Mouse (Mus musculus) cortical plate, adult 2 months (tissue): ENCODE results near the gene Prcp. TPM values are rescaled to one million over a fixed set of nuclear protein-coding genes. Genes with fewer than 3 reads are reported as not detected.

Source experiments
- H3K27ac ChIP-seq: fragments of 200-500 bp; 2 replicates; pipeline ENCODE4 v1.5.1; 2012; ENCODE audit warnings: low read length, control low read depth, inconsistent platforms; ENCODE audit not compliant: insufficient read depth
- H3K4me1 ChIP-seq: fragments of 200-500 bp; 2 replicates; pipeline ENCODE4 v1.6.1; 2011; ENCODE audit warnings: low read length; ENCODE audit not compliant: control insufficient read depth, insufficient read depth
- H3K4me3 ChIP-seq: fragments of 200-500 bp; 2 replicates; pipeline ENCODE4 v1.5.1; 2011; ENCODE audit warnings: mild to moderate bottlenecking, low read length, control low read depth; ENCODE audit not compliant: insufficient read depth
- CTCF ChIP-seq: fragments of 200-500 bp; IDR thresholded peaks from 2 replicates; pipeline ENCODE4 v1.5.1; 2011; ENCODE audit warnings: mild to moderate bottlenecking, control low read depth, low read length; ENCODE audit not compliant: insufficient read depth; ENCODE audit errors: extremely low read depth
- POLR2A ChIP-seq: fragments of 200-500 bp; IDR thresholded peaks from 2 replicates; pipeline ENCODE4 v1.6.1; 2011; ENCODE audit warnings: mild to moderate bottlenecking, low read length, control low read depth; ENCODE audit not compliant: insufficient read depth; ENCODE audit errors: extremely low read depth
- polyA plus RNA-seq: library from polyadenylated mRNA; depleted of rRNA; stranded (reverse); fragments of >200 nt; gene quantifications from 2 replicates; pipeline ENCODE4 v1.2.3, GENCODE M21; 2012; rRNA removed

Gene Prcp
- polyA plus RNA-seq, result 11.2 and 11.3 TPM in 2 replicates

- Histone ChIP-seq H3K4me3 (peak within 1 kb of the TSS; percentile 71), H3K4me1 (no peaks in the 10 kb centered on the region; the same call in 1 of the 2 replicates), H3K27ac (peak within 1 kb of the TSS; percentile 91)
- TF ChIP-seq CTCF (peak; percentile 71), POLR2A (peak; percentile 29; the same call in 1 of the 2 replicates)
These were observed at the start of gene Prcp, which contains the start of gene Ddias for GRCm38 (mm10) chr7:92874116-92874675. Gene Prcp, plus strand, starts transcription at chr7:92874470. Gene Ddias, minus strand, starts transcription at chr7:92874247.

DNA sequence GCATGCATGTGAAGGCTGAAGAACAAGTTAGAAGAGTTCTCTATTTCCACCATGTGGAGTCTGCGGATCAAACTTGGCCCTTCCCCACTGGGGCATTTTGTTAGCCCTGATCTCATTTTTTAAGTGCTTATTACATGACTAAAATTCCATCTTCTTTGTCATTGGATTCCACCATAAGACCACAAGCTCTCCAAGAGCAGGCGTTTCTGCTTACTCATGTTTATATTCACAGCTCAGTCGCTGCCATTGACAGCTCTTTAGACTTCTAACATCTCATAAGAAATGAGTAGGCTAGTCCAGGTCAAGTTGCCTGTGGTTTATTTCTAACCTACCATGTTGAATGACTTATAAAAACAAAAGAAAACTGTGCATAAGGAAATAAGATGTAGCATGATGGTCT is 48.0 kb upstream of the Prcp start:
- TF ChIP-seq POLR2A (no peak), CTCF (no peak)
- Histone ChIP-seq H3K4me3 (no peak overlapping the region), H3K4me1 (no peaks in the 10 kb centered on the region; the same call in 1 of the 2 replicates), H3K27ac (no peak overlapping the region)

DNA sequence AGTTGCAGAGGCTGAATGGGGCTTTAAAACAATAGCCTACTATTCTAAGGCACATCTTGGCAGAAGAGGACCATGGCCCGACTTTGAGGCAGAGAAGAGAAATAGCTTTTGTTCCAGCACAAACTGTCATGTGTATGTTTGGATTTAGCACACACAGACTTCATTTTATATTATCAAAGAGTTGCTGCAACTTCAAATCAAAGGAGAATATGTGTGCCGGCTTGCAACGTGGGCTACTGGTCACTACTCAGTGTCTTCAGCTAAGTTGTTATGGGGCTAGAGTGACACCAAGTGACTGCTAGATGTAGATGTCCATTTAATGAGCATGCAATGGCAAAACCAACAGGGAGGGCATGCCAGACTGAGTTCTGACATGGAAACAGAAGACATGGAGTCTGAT is 46.3 kb upstream of the Prcp start:
- Histone ChIP-seq H3K4me3 (no peak overlapping the region), H3K4me1 (no peaks in the 10 kb centered on the region), H3K27ac (no peak overlapping the region)
- TF ChIP-seq POLR2A, result no peak
- TF ChIP-seq CTCF, result peak; percentile 40; the same call in 1 of the 2 replicates

DNA sequence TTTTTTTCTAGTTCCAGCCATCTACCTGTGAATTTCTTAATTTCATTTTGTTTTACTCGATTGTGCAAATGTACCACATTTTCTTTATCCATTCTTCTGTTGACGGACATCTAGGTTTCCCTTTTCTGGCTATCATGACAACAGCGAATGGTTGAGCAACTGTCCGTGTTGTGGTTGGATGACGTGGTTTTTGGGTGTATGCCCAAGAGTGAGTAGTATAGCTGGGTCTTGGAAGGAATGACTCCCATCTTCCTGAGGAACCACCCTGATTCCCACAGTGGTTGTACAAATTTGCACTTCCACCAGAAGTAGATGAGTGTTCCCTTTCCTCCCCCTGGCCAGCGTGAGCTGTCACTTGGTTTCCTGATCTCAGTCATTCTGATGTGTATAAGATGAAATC is 41.9 kb upstream of the Prcp start:
- peaks cover 2% of the 10 kb centered on the region; the same call in 1 of the 2 replicates for H3K4me1 ChIP-seq
- no peak overlapping the region for H3K27ac ChIP-seq
- TF ChIP-seq CTCF (no peak), POLR2A (no peak)
- H3K4me3 ChIP-seq, result no peak overlapping the region

GRCm38 (mm10) chr7:92834391-92834790 is 39.9 kb upstream of the Prcp start:
- H3K4me1 ChIP-seq, result peaks cover 2% of the 10 kb centered on the region; the same call in 1 of the 2 replicates
- TF ChIP-seq CTCF (no peak), POLR2A (no peak)
- H3K4me3 ChIP-seq, result no peak overlapping the region
- no peak overlapping the region for H3K27ac ChIP-seq

- no peak overlapping the region for H3K27ac ChIP-seq
- no peak overlapping the region for H3K4me3 ChIP-seq
- TF ChIP-seq POLR2A (no peak), CTCF (no peak)
- peaks cover 2% of the 10 kb centered on the region; the same call in 1 of the 2 replicates for H3K4me1 ChIP-seq
These were observed 37.8 kb upstream of the Prcp start for GRCm38 (mm10) chr7:92836447-92836846.

- no peak overlapping the region for H3K4me3 ChIP-seq
- peaks cover 2% of the 10 kb centered on the region; the same call in 1 of the 2 replicates for H3K4me1 ChIP-seq
- 0 out of 2 replicates have a peak overlapping the region, but pooled peaks have one; percentile 25 for H3K27ac ChIP-seq
- TF ChIP-seq CTCF (no peak), POLR2A (no peak)
These were observed 37.0 kb upstream of the Prcp start for GRCm38 (mm10) chr7:92837226-92837625.

GRCm38 (mm10) chr7:92837907-92838306 is 36.4 kb upstream of the Prcp start:
- Histone ChIP-seq H3K27ac (no peak overlapping the region), H3K4me3 (no peak overlapping the region), H3K4me1 (peaks cover 2% of the 10 kb centered on the region; the same call in 1 of the 2 replicates)
- no peak for TF ChIP-seq POLR2A
- TF ChIP-seq CTCF, result 0 out of 2 replicates have a peak, but pooled peaks have one; percentile 19

- TF ChIP-seq CTCF (no peak), POLR2A (no peak)
- H3K4me1 ChIP-seq, result no peaks in the 10 kb centered on the region; the same call in 1 of the 2 replicates
- no peak overlapping the region for H3K4me3 ChIP-seq
- no peak overlapping the region for H3K27ac ChIP-seq
These were observed 32.0 kb upstream of the Prcp start for GRCm38 (mm10) chr7:92842254-92842653.

DNA sequence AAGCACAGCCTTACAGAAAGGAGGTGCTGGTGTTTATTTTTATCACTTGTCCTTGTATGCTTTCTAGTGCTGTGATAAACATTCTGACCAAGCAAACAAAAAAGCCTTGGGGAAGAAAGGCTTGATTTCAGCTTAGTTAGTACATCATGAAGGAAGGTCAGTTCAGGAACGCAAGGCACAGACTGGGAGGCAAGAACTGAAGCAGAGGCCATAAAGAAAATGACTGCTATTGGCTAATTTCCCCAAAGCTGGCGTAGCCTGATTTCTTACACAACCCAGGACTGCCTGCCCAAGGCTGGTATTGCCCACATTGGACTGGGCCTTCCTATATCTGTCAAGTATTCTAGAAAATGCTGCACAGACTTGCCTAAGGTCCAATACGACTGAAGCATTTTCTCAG is 26.0 kb upstream of the Prcp start:
- TF ChIP-seq CTCF, result no peak
- TF ChIP-seq POLR2A, result no peak
- Histone ChIP-seq H3K27ac (no peak overlapping the region), H3K4me3 (no peak overlapping the region), H3K4me1 (no peaks in the 10 kb centered on the region)
